Mouse (Mus musculus): ENCODE data around the gene Rmi2. TPM values are rescaled to one million over a fixed set of nuclear protein-coding genes. Genes with fewer than 3 reads are reported as not detected.
"Not testable (repeated sequence)": the region's sequence is repeated elsewhere in the genome, so short reads cannot be mapped to it uniquely, and the experiment has no call there.

Rmi2 gene
- total and polyA plus RNA-seq, 3 experiments: 5.7 to 9.5 (median 8.3) TPM

GRCm38 (mm10) chr16:10850905-10851304, 16.0 kb downstream of the Rmi2 start:
- Histone ChIP-seq H3K4me3 (ENCODE audit: low read depth, low read length) (no peak overlapping the region), H3K4me1 (ENCODE audit: insufficient read depth, low read depth, low read length) (peaks cover 7% of the 10 kb centered on the region), H3K36me3 (replicated peaks) (peaks cover 51% of the 10 kb centered on the region), H3K9me3 (replicated peaks) (no peaks in the 10 kb centered on the region), H3K27me3 (ENCODE audit: insufficient read depth, low read length) (no peaks in the 10 kb centered on the region)
- ATAC-seq (ENCODE audit: extremely low read depth, insufficient number of reproducible peaks, low FRiP score, poor library complexity, severe bottlenecking) (no peak), DNase-seq (ENCODE audit: low spot score) (no peak)
- TF ChIP-seq POLR2AphosphoS5 (IDR thresholded peaks at IDR 0.05; ENCODE audit: insufficient replicate concordance, low read depth, low read length) (no peak), TAL1 (conservative IDR thresholded peaks at IDR 0.05; ENCODE audit: low read depth, low read length) (no peak), GATA1 (IDR thresholded peaks at IDR 0.05; ENCODE audit: borderline replicate concordance, low read length) (no peak), GATA2 (IDR thresholded peaks at IDR 0.05; ENCODE audit: borderline replicate concordance, low read depth, low read length) (no peak), CTCF (IDR thresholded peaks at IDR 0.05; ENCODE audit: low read depth, low read length) (no peak)

- not testable (repeated sequence) for H3K27me3 ChIP-seq (ENCODE audit: insufficient read depth, low read length); H3K4me1 ChIP-seq (ENCODE audit: insufficient read depth, low read depth, low read length); DNase-seq (ENCODE audit: low spot score); H3K4me3 ChIP-seq (ENCODE audit: low read depth, low read length); ATAC-seq (ENCODE audit: extremely low read depth, insufficient number of reproducible peaks, low FRiP score, poor library complexity, severe bottlenecking); H3K9me3 ChIP-seq (replicated peaks)
- peaks cover 41% of the 10 kb centered on the region for H3K36me3 ChIP-seq (replicated peaks)
Measured at GRCm38 (mm10) chr16:10852216-10852615, 17.4 kb downstream of the Rmi2 start.

GRCm38 (mm10) chr16:10859726-10860245, 24.9 kb downstream of the Rmi2 start:
- DNase-seq (ENCODE audit: low spot score) (no peak), ATAC-seq (ENCODE audit: extremely low read depth, insufficient number of reproducible peaks, low FRiP score, poor library complexity, severe bottlenecking) (no peak)
- TF ChIP-seq POLR2AphosphoS5 (IDR thresholded peaks at IDR 0.05; ENCODE audit: insufficient replicate concordance, low read depth, low read length) (no peak), GATA2 (IDR thresholded peaks at IDR 0.05; ENCODE audit: borderline replicate concordance, low read depth, low read length) (no peak), GATA1 (IDR thresholded peaks at IDR 0.05; ENCODE audit: borderline replicate concordance, low read length) (no peak), TAL1 (conservative IDR thresholded peaks at IDR 0.05; ENCODE audit: low read depth, low read length) (no peak), CTCF (IDR thresholded peaks at IDR 0.05; ENCODE audit: low read depth, low read length) (no peak)
- Histone ChIP-seq H3K36me3 (replicated peaks) (peaks cover 29% of the 10 kb centered on the region), H3K4me3 (ENCODE audit: low read depth, low read length) (no peak overlapping the region), H3K27me3 (ENCODE audit: insufficient read depth, low read length) (no peaks in the 10 kb centered on the region), H3K4me1 (ENCODE audit: insufficient read depth, low read depth, low read length) (peaks cover 30% of the 10 kb centered on the region), H3K9me3 (replicated peaks) (no peaks in the 10 kb centered on the region)

GRCm38 (mm10) chr16:10861408-10861807, 26.5 kb downstream of the Rmi2 start:
- TF ChIP-seq GATA2 (IDR thresholded peaks at IDR 0.05; ENCODE audit: borderline replicate concordance, low read depth, low read length): no peak
- no peak for TF ChIP-seq CTCF (IDR thresholded peaks at IDR 0.05; ENCODE audit: low read depth, low read length)
- no peak for TF ChIP-seq TAL1 (conservative IDR thresholded peaks at IDR 0.05; ENCODE audit: low read depth, low read length)
- no peak for TF ChIP-seq GATA1 (IDR thresholded peaks at IDR 0.05; ENCODE audit: borderline replicate concordance, low read length)
- TF ChIP-seq POLR2AphosphoS5 (IDR thresholded peaks at IDR 0.05; ENCODE audit: insufficient replicate concordance, low read depth, low read length): no peak
- no peak for DNase-seq (ENCODE audit: low spot score)

GRCm38 (mm10) chr16:10864833-10865591, 30.2 kb downstream of the Rmi2 start:
- TF ChIP-seq POLR2AphosphoS5 (IDR thresholded peaks at IDR 0.05; ENCODE audit: insufficient replicate concordance, low read depth, low read length) (no peak), TAL1 (conservative IDR thresholded peaks at IDR 0.05; ENCODE audit: low read depth, low read length) (no peak), CTCF (IDR thresholded peaks at IDR 0.05; ENCODE audit: low read depth, low read length) (no peak), GATA2 (IDR thresholded peaks at IDR 0.05; ENCODE audit: borderline replicate concordance, low read depth, low read length) (no peak), GATA1 (IDR thresholded peaks at IDR 0.05; ENCODE audit: borderline replicate concordance, low read length) (no peak)
- no peaks in the 10 kb centered on the region for H3K9me3 ChIP-seq (replicated peaks)
- no peak overlapping the region for H3K4me3 ChIP-seq (ENCODE audit: low read depth, low read length)
- peaks cover 5% of the 10 kb centered on the region for H3K27me3 ChIP-seq (ENCODE audit: insufficient read depth, low read length)
- DNase-seq (ENCODE audit: low spot score) (no peak), ATAC-seq (ENCODE audit: extremely low read depth, insufficient number of reproducible peaks, low FRiP score, poor library complexity, severe bottlenecking) (no peak)
- H3K4me1 ChIP-seq (ENCODE audit: insufficient read depth, low read depth, low read length): peaks cover 7% of the 10 kb centered on the region
- peaks cover 40% of the 10 kb centered on the region for H3K36me3 ChIP-seq (replicated peaks)

More at GRCm38 (mm10) chr16:10861408-10861807, 26.5 kb downstream of the Rmi2 start:
- ATAC-seq (ENCODE audit: extremely low read depth, insufficient number of reproducible peaks, low FRiP score, poor library complexity, severe bottlenecking): no peak
- Histone ChIP-seq H3K4me1 (ENCODE audit: insufficient read depth, low read depth, low read length) (peaks cover 30% of the 10 kb centered on the region), H3K36me3 (replicated peaks) (peaks cover 41% of the 10 kb centered on the region), H3K4me3 (ENCODE audit: low read depth, low read length) (no peak overlapping the region), H3K9me3 (replicated peaks) (no peaks in the 10 kb centered on the region), H3K27me3 (ENCODE audit: insufficient read depth, low read length) (no peaks in the 10 kb centered on the region)

- peaks cover 3% of the 10 kb centered on the region; the same call in 1 of the 2 replicates for H3K4me1 ChIP-seq (ENCODE audit: insufficient read depth, low read depth, low read length)
- no peaks in the 10 kb centered on the region for H3K9me3 ChIP-seq (replicated peaks)
- no peak for DNase-seq (ENCODE audit: low spot score)
- TF ChIP-seq GATA1 (IDR thresholded peaks at IDR 0.05; ENCODE audit: borderline replicate concordance, low read length): no peak
- no peak for TF ChIP-seq POLR2AphosphoS5 (IDR thresholded peaks at IDR 0.05; ENCODE audit: insufficient replicate concordance, low read depth, low read length)
- TF ChIP-seq GATA2 (IDR thresholded peaks at IDR 0.05; ENCODE audit: borderline replicate concordance, low read depth, low read length): no peak
- TF ChIP-seq TAL1 (conservative IDR thresholded peaks at IDR 0.05; ENCODE audit: low read depth, low read length): no peak
- no peak for TF ChIP-seq CTCF (IDR thresholded peaks at IDR 0.05; ENCODE audit: low read depth, low read length)
- ATAC-seq (ENCODE audit: extremely low read depth, insufficient number of reproducible peaks, low FRiP score, poor library complexity, severe bottlenecking): no peak
- peaks cover 35% of the 10 kb centered on the region for H3K36me3 ChIP-seq (replicated peaks)
- H3K27me3 ChIP-seq (ENCODE audit: insufficient read depth, low read length): peaks cover 10% of the 10 kb centered on the region
- no peak overlapping the region for H3K4me3 ChIP-seq (ENCODE audit: low read depth, low read length)
Measured at GRCm38 (mm10) chr16:10865592-10865987, 30.7 kb downstream of the Rmi2 start.
